Mouse (Mus musculus): Measurements from ENCODE around the gene Vamp9. TPM values are rescaled to one million over a fixed set of nuclear protein-coding genes. Genes with fewer than 3 reads are reported as not detected.

Gene Vamp9
- total RNA-seq (2017): not detected in 2 replicates

GRCm38 (mm10) chr5:99906181-99906956 is at the start of gene Vamp9:
Gene Vamp9 (plus strand): TSS chr5:99906254.
- peak; percentile 99 for ATAC-seq (replicated peaks; ENCODE audit: low read depth, poor library complexity, severe bottlenecking)

- 0 out of 2 replicates have a peak, but pooled peaks have one; percentile 3 for ATAC-seq (replicated peaks; ENCODE audit: low read depth, poor library complexity, severe bottlenecking)
These were observed 48.9 kb upstream of the Vamp9 start for GRCm38 (mm10) chr5:99857106-99857637.

GRCm38 (mm10) chr5:99859637-99860433 is 46.2 kb upstream of the Vamp9 start:
- no peak for ATAC-seq (replicated peaks; ENCODE audit: low read depth, poor library complexity, severe bottlenecking)

GRCm38 (mm10) chr5:99861816-99862215 is 44.2 kb upstream of the Vamp9 start:
- no peak for ATAC-seq (replicated peaks; ENCODE audit: low read depth, poor library complexity, severe bottlenecking)

GRCm38 (mm10) chr5:99863656-99864380 is 42.2 kb upstream of the Vamp9 start:
- no peak for ATAC-seq (replicated peaks; ENCODE audit: low read depth, poor library complexity, severe bottlenecking)

GRCm38 (mm10) chr5:99865779-99866178 is 40.3 kb upstream of the Vamp9 start:
- no peak for ATAC-seq (replicated peaks; ENCODE audit: low read depth, poor library complexity, severe bottlenecking)

GRCm38 (mm10) chr5:99868286-99868685 is 37.8 kb upstream of the Vamp9 start:
- no peak for ATAC-seq (replicated peaks; ENCODE audit: low read depth, poor library complexity, severe bottlenecking)

- ATAC-seq (replicated peaks; ENCODE audit: low read depth, poor library complexity, severe bottlenecking): 0 out of 2 replicates have a peak, but pooled peaks have one; percentile 29
These were observed 37.1 kb upstream of the Vamp9 start for GRCm38 (mm10) chr5:99868923-99869322.

- ATAC-seq (replicated peaks; ENCODE audit: low read depth, poor library complexity, severe bottlenecking): no peak
These were observed 28.5 kb upstream of the Vamp9 start for GRCm38 (mm10) chr5:99877565-99877964.

- no peak for ATAC-seq (replicated peaks; ENCODE audit: low read depth, poor library complexity, severe bottlenecking)
These were observed 23.6 kb upstream of the Vamp9 start for GRCm38 (mm10) chr5:99882441-99882840.

GRCm38 (mm10) chr5:99884035-99884434 is 22.0 kb upstream of the Vamp9 start:
- no peak for ATAC-seq (replicated peaks; ENCODE audit: low read depth, poor library complexity, severe bottlenecking)

GRCm38 (mm10) chr5:99887133-99887532 is 18.9 kb upstream of the Vamp9 start:
- ATAC-seq (replicated peaks; ENCODE audit: low read depth, poor library complexity, severe bottlenecking): peak; percentile 82

- ATAC-seq (replicated peaks; ENCODE audit: low read depth, poor library complexity, severe bottlenecking): no peak
These were observed 14.3 kb upstream of the Vamp9 start for GRCm38 (mm10) chr5:99891516-99892441.

GRCm38 (mm10) chr5:99900041-99900440 is 6.0 kb upstream of the Vamp9 start:
- peak; percentile 88 for ATAC-seq (replicated peaks; ENCODE audit: low read depth, poor library complexity, severe bottlenecking)

GRCm38 (mm10) chr5:99905731-99906130 is 323 bp upstream of the Vamp9 start:
- no peak for ATAC-seq (replicated peaks; ENCODE audit: low read depth, poor library complexity, severe bottlenecking)

GRCm38 (mm10) chr5:99915494-99915893 is 9.4 kb downstream of the Vamp9 start:
- ATAC-seq (replicated peaks; ENCODE audit: low read depth, poor library complexity, severe bottlenecking): no peak

- no peak for ATAC-seq (replicated peaks; ENCODE audit: low read depth, poor library complexity, severe bottlenecking)
These were observed 16.0 kb downstream of the Vamp9 start for GRCm38 (mm10) chr5:99922033-99922432.

GRCm38 (mm10) chr5:99927951-99928350 is 21.9 kb downstream of the Vamp9 start:
- ATAC-seq (replicated peaks; ENCODE audit: low read depth, poor library complexity, severe bottlenecking): peak; percentile 89

GRCm38 (mm10) chr5:99931910-99932309 is 25.9 kb downstream of the Vamp9 start:
- no peak for ATAC-seq (replicated peaks; ENCODE audit: low read depth, poor library complexity, severe bottlenecking)

All from common myeloid progenitor, adult 5-6 weeks (primary cell).